Mouse (Mus musculus) MEL (cell line): ENCODE measurements around the gene Cyp27b1. TPM values are rescaled to one million over a fixed set of nuclear protein-coding genes. Genes with fewer than 3 reads are reported as not detected.

Source experiments
- DNase-seq: peaks from one replicate; pipeline ENCODE4 v3.0.0; 2011; ENCODE audit warnings: low read depth, low spot score
- H3K27ac ChIP-seq: 2 replicates; pipeline ENCODE4 v1.5.1; 2012; ENCODE audit warnings: low read depth, mild to moderate bottlenecking, control low read depth, low read length, moderate library complexity; ENCODE audit not compliant: control insufficient read depth
- H3K27me3 ChIP-seq, 2 experiments: fragments of 150-350 bp in 1 of 2; sonication (generic) in 1 of 2; 2 replicates each; pipeline ENCODE4 v1.6.1; 2012; ENCODE audit warnings: low read length in 2 of 2, mild to moderate bottlenecking in 2 of 2, improper control_type of control experiment in 1 of 2, moderate library complexity in 1 of 2; ENCODE audit not compliant: insufficient read depth in 2 of 2, control insufficient read depth in 1 of 2
- H3K36me3 ChIP-seq, 2 experiments: 2 replicates each; pipeline ENCODE4 v1.6.1; 2012 to 2014; ENCODE audit warnings: low read length in 2 of 2, improper control_type of control experiment in 1 of 2, inconsistent platforms in 1 of 2, mild to moderate bottlenecking in 1 of 2; ENCODE audit not compliant: insufficient read depth in 2 of 2, control insufficient read depth in 1 of 2
- H3K4me1 ChIP-seq, 2 experiments: fragments of 150-350 bp in 1 of 2; sonication (generic) in 1 of 2; 2 replicates each; pipeline ENCODE4 v1.6.1; 2012; ENCODE audit warnings: low read length in 2 of 2, improper control_type of control experiment in 1 of 2, mild to moderate bottlenecking in 1 of 2; ENCODE audit not compliant: insufficient read depth in 2 of 2, control insufficient read depth in 1 of 2
- H3K4me3 ChIP-seq, 2 experiments: fragments of 150-350 bp in 1 of 2; sonication (generic) in 1 of 2; 2 replicates each; pipeline ENCODE4 v1.5.1; 2012; ENCODE audit warnings: low read depth in 2 of 2, low read length in 2 of 2, mild to moderate bottlenecking in 2 of 2, moderate library complexity in 2 of 2, control low read depth in 1 of 2, improper control_type of control experiment in 1 of 2; ENCODE audit not compliant: control insufficient read depth in 1 of 2, insufficient read depth in 1 of 2
- H3K79me2 ChIP-seq: 2 replicates; pipeline ENCODE4 v1.6.1; 2012; ENCODE audit warnings: mild to moderate bottlenecking, low read length, moderate library complexity; ENCODE audit not compliant: control insufficient read depth, poor library complexity, insufficient read depth
- H3K9ac ChIP-seq: 2 replicates; pipeline ENCODE4 v1.6.1; 2012; ENCODE audit warnings: low read depth, mild to moderate bottlenecking, control low read depth, low read length, moderate library complexity; ENCODE audit not compliant: control insufficient read depth, poor library complexity, severe bottlenecking
- H3K9me3 ChIP-seq: fragments of 150-350 bp; sonication (generic); replicated peaks from 2 replicates; pipeline ENCODE4 v1.6.1; 2012; ENCODE audit warnings: mild to moderate bottlenecking, low read length, improper control_type of control experiment, moderate library complexity; ENCODE audit not compliant: insufficient read depth
- BHLHE40 ChIP-seq: IDR thresholded peaks from 2 replicates; pipeline ENCODE4 v1.6.1; 2012; ENCODE audit warnings: low read depth, mild to moderate bottlenecking, inconsistent platforms, low read length, improper control_type of control experiment, borderline replicate concordance
- CHD2 ChIP-seq: IDR thresholded peaks from 2 replicates; pipeline ENCODE4 v1.6.1; 2011; ENCODE audit warnings: low read length, improper control_type of control experiment
- CTCF ChIP-seq, 3 experiments: IDR thresholded peaks in 2 of 3; conservative IDR thresholded peaks in 1 of 3; 2 replicates each; pipeline ENCODE4 v1.5.1; 2011 to 2012; ENCODE audit warnings: low read length in 3 of 3, low read depth in 2 of 3, mild to moderate bottlenecking in 2 of 3, improper control_type of control experiment in 1 of 3, inconsistent platforms in 1 of 3, mixed read lengths in 1 of 3, moderate library complexity in 1 of 3; ENCODE audit not compliant: control insufficient read depth in 1 of 3, insufficient read depth in 1 of 3, poor library complexity in 1 of 3, severe bottlenecking in 1 of 3
- E2F4 ChIP-seq: IDR thresholded peaks from 2 replicates; pipeline ENCODE4 v1.6.1; 2011; ENCODE audit warnings: low read depth, low read length, improper control_type of control experiment, borderline replicate concordance
- ELF1 ChIP-seq: IDR thresholded peaks from 2 replicates; pipeline ENCODE4 v1.6.1; 2014; ENCODE audit warnings: low read depth, mild to moderate bottlenecking, inconsistent platforms, low read length, improper control_type of control experiment, moderate library complexity
- GATA1 ChIP-seq: IDR thresholded peaks from 2 replicates; pipeline ENCODE4 v1.6.1; 2011; ENCODE audit warnings: low read depth, low read length, improper control_type of control experiment
- KAT2A ChIP-seq: conservative IDR thresholded peaks from 2 replicates; pipeline ENCODE4 v1.6.1; 2012; ENCODE audit warnings: low read depth, low read length, improper control_type of control experiment, inconsistent platforms
- MAFK ChIP-seq: IDR thresholded peaks from 2 replicates; pipeline ENCODE4 v1.6.1; 2011; ENCODE audit warnings: low read depth, mild to moderate bottlenecking, low read length, improper control_type of control experiment, borderline replicate concordance
- MAX ChIP-seq: IDR thresholded peaks from 2 replicates; pipeline ENCODE4 v1.6.1; 2011; ENCODE audit warnings: low read length, improper control_type of control experiment
- MAZ ChIP-seq: IDR thresholded peaks from 2 replicates; pipeline ENCODE4 v1.6.1; 2012; ENCODE audit warnings: low read depth, mild to moderate bottlenecking, inconsistent platforms, low read length, improper control_type of control experiment
- MXI1 ChIP-seq: IDR thresholded peaks from 2 replicates; pipeline ENCODE4 v1.6.1; 2011; ENCODE audit warnings: mild to moderate bottlenecking, low read depth, low read length, improper control_type of control experiment
- MYB ChIP-seq: IDR thresholded peaks from 2 replicates; pipeline ENCODE4 v1.6.1; 2011; ENCODE audit warnings: mild to moderate bottlenecking, low read depth, low read length, improper control_type of control experiment
- NRF1 ChIP-seq: IDR thresholded peaks from 2 replicates; pipeline ENCODE4 v1.6.1; 2014; ENCODE audit warnings: low read depth, mild to moderate bottlenecking, inconsistent platforms, low read length, improper control_type of control experiment, moderate library complexity; ENCODE audit not compliant: poor library complexity, insufficient read depth, severe bottlenecking
- RAD21 ChIP-seq: IDR thresholded peaks from 2 replicates; pipeline ENCODE4 v1.6.1; 2011; ENCODE audit warnings: mild to moderate bottlenecking, low read depth, low read length, improper control_type of control experiment
- TAL1 ChIP-seq: IDR thresholded peaks from 2 replicates; pipeline ENCODE4 v1.6.1; 2012; ENCODE audit warnings: mild to moderate bottlenecking, inconsistent platforms, low read length, moderate library complexity, mixed read lengths
- TCF12 ChIP-seq: IDR thresholded peaks from 2 replicates; pipeline ENCODE4 v1.6.1; 2014; ENCODE audit warnings: low read depth, mild to moderate bottlenecking, inconsistent platforms, low read length, improper control_type of control experiment, moderate library complexity
- UBTF ChIP-seq: IDR thresholded peaks from 2 replicates; pipeline ENCODE4 v1.6.1; 2012; ENCODE audit warnings: low read depth, mild to moderate bottlenecking, inconsistent platforms, low read length, improper control_type of control experiment, moderate library complexity, borderline replicate concordance; ENCODE audit not compliant: insufficient read depth
- USF1 ChIP-seq: IDR thresholded peaks from 2 replicates; pipeline ENCODE4 v1.6.1; 2014; ENCODE audit warnings: low read depth, mild to moderate bottlenecking, inconsistent platforms, low read length, improper control_type of control experiment, moderate library complexity
- ZNF384 ChIP-seq: IDR thresholded peaks from 2 replicates; pipeline ENCODE4 v1.6.1; 2012; ENCODE audit warnings: low read depth, mild to moderate bottlenecking, inconsistent platforms, low read length, improper control_type of control experiment
- polyA plus RNA-seq, 2 experiments: library from polyadenylated mRNA; stranded (reverse) in 1 of 2; unstranded in 1 of 2; fragments of >175 nt in 1 of 2; fragments of >200 nt in 1 of 2; gene quantifications; 2 replicates each; pipeline versions ENCODE4 v1.2.1 to v1.2.4; 2012; ENCODE audit warnings: low replicate concordance in 2 of 2, low read depth in 1 of 2; ENCODE audit not compliant: insufficient read length in 2 of 2, insufficient read depth in 1 of 2, missing spikeins in 1 of 2
- total RNA-seq: library from RNA; depleted of rRNA; stranded (reverse); fragments of 300-350 nt; gene quantifications from 2 replicates; pipeline ENCODE4 v1.2.3, GENCODE M21; 2012

The Cyp27b1 gene
- total and polyA plus RNA-seq, 3 experiments, result 0.23 to 0.93 TPM; not detected in 1

GRCm38 (mm10) chr10:127092742-127093141, 44.7 kb downstream of the Cyp27b1 start:
- Histone ChIP-seq H3K79me2 (no peaks in the 10 kb centered on the region), H3K36me3 (peaks cover 0 to 3% of the 10 kb centered on the region in 2 experiments; a peak in 1 of 4 replicates), H3K27ac (no peak overlapping the region), H3K9me3 (no peaks in the 10 kb centered on the region), H3K4me3 (no peak overlapping the region), H3K9ac (no peak overlapping the region), H3K4me1 (no peaks in the 10 kb centered on the region), H3K27me3 (no peaks in the 10 kb centered on the region)
- TF ChIP-seq CTCF (IDR thresholded peaks at IDR 0.05 in 2 of 3, conservative IDR thresholded peaks at IDR 0.05 in 1 of 3; ENCODE audit: control insufficient read depth in 1 of 3, insufficient read depth in 1 of 3, low read depth in 2 of 3, low read length in 3 of 3, poor library complexity in 1 of 3, severe bottlenecking in 1 of 3) (no peak), ELF1 (no peak), MXI1 (no peak), USF1 (no peak), GATA1 (no peak), BHLHE40 (no peak), MYB (no peak), E2F4 (no peak), ZNF384 (no peak), MAFK (no peak), TCF12 (no peak), RAD21 (no peak)
- no peak for DNase-seq

- Histone ChIP-seq H3K36me3 (no peaks in the 10 kb centered on the region), H3K4me3 (no peak overlapping the region), H3K79me2 (no peaks in the 10 kb centered on the region), H3K9ac (no peak overlapping the region), H3K4me1 (no peaks in the 10 kb centered on the region), H3K27me3 (no peaks in the 10 kb centered on the region), H3K9me3 (no peaks in the 10 kb centered on the region), H3K27ac (no peak overlapping the region)
- no peak for DNase-seq
- TF ChIP-seq BHLHE40, result no peak
- no peak for TF ChIP-seq USF1
- no peak for TF ChIP-seq MAZ
- no peak for TF ChIP-seq MAFK
- TF ChIP-seq TAL1, result no peak
- no peak for TF ChIP-seq GATA1
- TF ChIP-seq MAX, result no peak
- no peak for TF ChIP-seq KAT2A
- TF ChIP-seq CTCF (IDR thresholded peaks at IDR 0.05 in 2 of 3, conservative IDR thresholded peaks at IDR 0.05 in 1 of 3; ENCODE audit: control insufficient read depth in 1 of 3, insufficient read depth in 1 of 3, low read depth in 2 of 3, low read length in 3 of 3, poor library complexity in 1 of 3, severe bottlenecking in 1 of 3), result no peak
- no peak for TF ChIP-seq NRF1
- no peak for TF ChIP-seq UBTF
- no peak for TF ChIP-seq CHD2
- no peak for TF ChIP-seq ELF1
Observed at GRCm38 (mm10) chr10:127094382-127094802, 46.3 kb downstream of the Cyp27b1 start.
